Mouse (Mus musculus) embryonic fibroblast, embryonic 13.5 days (primary cell): ENCODE results near the gene Cdc37.

Experiments used
- CTCF ChIP-seq: IDR thresholded peaks from 2 replicates; pipeline ENCODE4 v1.5.1; 2011; ENCODE audit warnings: mild to moderate bottlenecking, control low read depth, low read length, moderate library complexity, borderline replicate concordance; ENCODE audit not compliant: insufficient read depth
- POLR2A ChIP-seq: IDR thresholded peaks from 2 replicates; pipeline ENCODE4 v1.6.1; 2011; ENCODE audit warnings: low read depth, mild to moderate bottlenecking, control low read depth, low read length, moderate library complexity

DNA sequence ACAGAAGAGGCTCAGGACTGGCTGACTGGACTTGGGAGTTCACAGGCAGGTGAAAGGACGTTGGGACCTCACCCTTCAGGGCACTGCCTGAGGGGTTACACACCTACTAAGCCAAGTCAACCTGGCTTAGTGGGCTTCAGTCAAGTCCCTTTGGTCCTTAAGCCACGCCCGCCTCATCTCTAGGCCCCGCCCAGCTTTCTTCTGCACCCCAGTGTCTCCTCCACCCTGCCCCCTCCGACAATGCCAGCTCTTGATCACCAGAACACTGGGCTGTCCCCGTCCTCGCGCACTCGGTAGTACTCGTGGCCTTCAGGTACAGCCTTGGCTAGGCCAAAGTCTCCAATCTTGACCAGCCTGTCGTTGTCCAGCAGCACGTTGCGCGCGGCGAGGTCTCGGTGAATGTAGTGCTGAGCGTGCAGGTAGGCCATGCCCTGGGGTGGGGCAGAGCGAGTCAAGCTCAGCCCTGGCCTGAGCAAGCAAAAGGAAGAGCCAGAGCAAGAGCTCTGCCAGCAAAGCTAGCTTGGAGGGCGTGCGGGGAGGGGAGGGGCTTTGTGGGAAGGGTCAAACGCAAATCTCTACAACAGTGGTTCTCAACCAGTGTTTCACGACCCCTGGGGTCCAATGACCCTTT, 42.1 kb downstream of the Cdc37 start:
- TF ChIP-seq CTCF (no peak), POLR2A (no peak)
